Mouse (Mus musculus): ENCODE results near the gene Ankrd39. TPM values are rescaled to one million over a fixed set of nuclear protein-coding genes. Genes with fewer than 3 reads are reported as not detected.

Ankrd39 gene
- polyA plus RNA-seq, 1 experiment from 2014 or later = 22.0 TPM

DNA sequence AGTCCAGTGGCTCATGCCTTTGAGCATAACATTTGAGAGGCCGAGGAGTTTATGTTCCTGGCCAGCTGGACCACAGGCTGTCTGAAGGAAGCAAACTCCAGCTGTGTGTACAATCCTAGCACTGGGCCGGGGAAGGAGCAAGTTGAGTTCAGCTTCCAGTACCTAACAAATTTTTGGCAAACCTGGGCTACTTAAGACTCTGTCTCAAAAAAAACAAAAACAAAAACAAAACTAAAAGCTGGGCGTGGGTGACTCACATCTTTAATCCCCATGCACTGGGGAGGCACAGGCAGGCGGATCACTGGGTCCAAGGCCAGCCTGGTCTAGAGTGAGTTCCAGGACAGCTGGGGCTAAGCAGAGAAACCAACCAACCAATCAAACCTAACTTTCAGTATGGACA is 21.5 kb upstream of the Ankrd39 start:
- no peaks in the 10 kb centered on the region for H3K9me3 ChIP-seq (replicated peaks; ENCODE audit: low read length)
- no peak for TF ChIP-seq CTCF (IDR thresholded peaks at IDR 0.05; ENCODE audit: low read depth)
- H3K4me3 ChIP-seq (replicated peaks; ENCODE audit: low read depth, low read length) = no peak overlapping the region
- WGBS = 45% methylated on average over 4 of the region's 4 CpGs
- no peaks in the 10 kb centered on the region for H3K27me3 ChIP-seq (ENCODE audit: insufficient read depth, low read length)
- peak overlapping the region; percentile 66 for H3K27ac ChIP-seq
- H3K4me1 ChIP-seq (replicated peaks; ENCODE audit: insufficient read depth, low read length) = peaks cover 34% of the 10 kb centered on the region
- H3K4me2 ChIP-seq (ENCODE audit: low read length) = no peak overlapping the region
- H3K36me3 ChIP-seq (ENCODE audit: insufficient read depth, low read length) = no peaks in the 10 kb centered on the region
- ATAC-seq (replicated peaks; ENCODE audit: low FRiP score, low read depth) (no peak), DNase-seq (ENCODE audit: low spot score) (peak; percentile 63)
- no peak overlapping the region for H3K9ac ChIP-seq (ENCODE audit: low read depth, low read length)

DNA sequence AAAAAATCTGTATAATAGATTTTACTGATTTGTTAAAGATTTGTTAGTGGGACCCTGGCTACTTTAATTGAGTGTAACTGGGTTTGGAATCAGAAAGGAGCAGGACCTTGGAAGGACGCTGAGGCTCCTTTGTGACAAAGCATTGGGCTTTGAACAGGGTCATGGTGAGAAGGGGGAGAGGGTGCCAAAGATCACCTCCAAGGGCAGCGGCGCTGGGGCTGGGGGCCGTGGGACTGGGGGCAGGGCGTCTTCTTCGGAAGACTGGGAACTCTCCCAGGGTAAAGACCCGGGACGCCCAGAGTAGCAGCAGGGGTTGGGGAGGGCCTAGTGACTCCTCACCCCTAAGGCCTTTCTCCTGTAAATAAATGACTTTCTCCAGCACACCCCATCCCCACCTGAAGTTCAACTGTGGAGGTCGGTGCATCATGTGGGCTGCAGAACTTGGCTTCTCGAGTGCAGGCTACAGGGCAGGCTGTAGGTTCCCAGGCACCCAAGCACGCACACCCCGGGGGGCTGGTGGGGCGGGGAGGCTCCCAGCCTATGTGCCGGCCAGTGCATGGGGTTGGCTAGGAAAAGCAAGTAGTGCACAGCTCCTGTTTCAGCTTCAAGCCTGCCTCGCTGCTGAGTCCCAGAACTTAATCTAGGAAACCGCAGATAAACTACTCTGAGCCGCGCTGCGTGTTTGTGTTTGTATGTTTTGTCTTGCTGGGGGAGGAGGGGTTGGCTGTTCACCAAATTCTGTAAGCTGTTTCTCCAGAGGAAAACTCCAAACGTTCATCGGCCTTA is 20.8 kb upstream of the Ankrd39 start:
- H3K27ac ChIP-seq = peak overlapping the region; percentile 66
- H3K4me3 ChIP-seq (replicated peaks; ENCODE audit: low read depth, low read length) = no peak overlapping the region
- no peak for TF ChIP-seq CTCF (IDR thresholded peaks at IDR 0.05; ENCODE audit: low read depth)
- H3K4me1 ChIP-seq (replicated peaks; ENCODE audit: insufficient read depth, low read length) = peaks cover 27% of the 10 kb centered on the region
- H3K9ac ChIP-seq (ENCODE audit: low read depth, low read length) = no peak overlapping the region
- peak overlapping the region; percentile 14; the same call in 1 of the 2 replicates for H3K4me2 ChIP-seq (ENCODE audit: low read length)
- H3K36me3 ChIP-seq (ENCODE audit: insufficient read depth, low read length) = no peaks in the 10 kb centered on the region
- H3K27me3 ChIP-seq (ENCODE audit: insufficient read depth, low read length) = no peaks in the 10 kb centered on the region
- whole genome bisulfite sequencing = 16% methylated on average over 21 of the region's 21 CpGs
- H3K9me3 ChIP-seq (replicated peaks; ENCODE audit: low read length) = no peaks in the 10 kb centered on the region
- ATAC-seq (replicated peaks; ENCODE audit: low FRiP score, low read depth) (peak; percentile 63), DNase-seq (ENCODE audit: low spot score) (peak; percentile 68)

DNA sequence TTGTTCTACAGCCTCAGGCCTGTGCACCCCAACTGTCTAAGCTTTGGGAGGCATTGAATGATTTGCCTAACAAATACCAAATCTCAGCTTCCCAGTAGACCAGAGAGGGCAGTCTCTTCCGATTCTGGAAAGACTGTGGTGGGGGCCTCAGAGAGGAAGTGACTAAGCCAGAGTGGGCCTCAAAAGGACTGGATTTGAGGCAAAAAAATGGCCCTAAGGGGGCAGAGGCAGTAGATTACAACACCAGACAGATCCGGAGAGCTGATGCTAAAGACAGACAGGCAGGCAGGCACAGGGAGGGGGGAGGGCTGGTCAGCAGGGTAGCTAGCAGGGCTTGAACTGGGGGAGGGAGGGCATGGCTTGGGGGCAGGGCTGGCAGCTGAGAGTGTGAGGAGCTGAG is 19.2 kb upstream of the Ankrd39 start:
- no peak overlapping the region for H3K4me2 ChIP-seq (ENCODE audit: low read length)
- H3K36me3 ChIP-seq (ENCODE audit: insufficient read depth, low read length) = no peaks in the 10 kb centered on the region
- no peaks in the 10 kb centered on the region for H3K9me3 ChIP-seq (replicated peaks; ENCODE audit: low read length)
- no peaks in the 10 kb centered on the region for H3K27me3 ChIP-seq (ENCODE audit: insufficient read depth, low read length)
- DNase-seq (ENCODE audit: low spot score) (no peak), ATAC-seq (replicated peaks; ENCODE audit: low FRiP score, low read depth) (no peak)
- WGBS = 20% methylated on average over 2 of the region's 2 CpGs
- peaks cover 36% of the 10 kb centered on the region for H3K4me1 ChIP-seq (replicated peaks; ENCODE audit: insufficient read depth, low read length)
- no peak overlapping the region for H3K27ac ChIP-seq
- 0 out of 2 replicates have a peak, but pooled peaks have one; percentile 6 for TF ChIP-seq CTCF (IDR thresholded peaks at IDR 0.05; ENCODE audit: low read depth)
- H3K4me3 ChIP-seq (replicated peaks; ENCODE audit: low read depth, low read length) = no peak overlapping the region
- no peak overlapping the region for H3K9ac ChIP-seq (ENCODE audit: low read depth, low read length)

DNA sequence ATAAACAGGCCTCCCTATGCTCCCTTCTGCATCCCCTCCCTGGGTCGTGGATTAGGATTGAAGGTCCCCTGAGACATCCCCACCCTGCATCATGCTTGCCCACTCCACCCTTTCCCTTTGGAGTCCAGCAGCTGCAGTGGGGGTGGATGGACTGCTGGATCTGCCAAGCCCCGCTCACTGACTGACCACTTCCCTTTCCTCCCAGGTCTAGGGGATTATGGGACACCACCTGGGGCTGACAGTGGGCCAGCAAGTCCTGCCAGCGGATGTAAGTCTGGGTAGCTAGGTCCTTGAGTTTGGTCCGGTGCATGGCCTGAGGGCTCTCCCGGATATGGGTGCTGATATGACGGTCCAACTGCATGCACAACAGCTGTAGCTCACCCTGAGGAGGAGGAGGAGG is 16.9 kb upstream of the Ankrd39 start:
- Histone ChIP-seq H3K36me3 (ENCODE audit: insufficient read depth, low read length) (no peaks in the 10 kb centered on the region), H3K4me2 (ENCODE audit: low read length) (no peak overlapping the region), H3K4me1 (replicated peaks; ENCODE audit: insufficient read depth, low read length) (peaks cover 30% of the 10 kb centered on the region), H3K27me3 (ENCODE audit: insufficient read depth, low read length) (no peaks in the 10 kb centered on the region), H3K4me3 (replicated peaks; ENCODE audit: low read depth, low read length) (no peak overlapping the region), H3K9ac (ENCODE audit: low read depth, low read length) (no peak overlapping the region), H3K9me3 (replicated peaks; ENCODE audit: low read length) (no peaks in the 10 kb centered on the region), H3K27ac (no peak overlapping the region)
- ATAC-seq (replicated peaks; ENCODE audit: low FRiP score, low read depth) = no peak
- WGBS = 57% methylated on average over 6 of the region's 6 CpGs
- TF ChIP-seq CTCF (IDR thresholded peaks at IDR 0.05; ENCODE audit: low read depth) = no peak
- no peak for DNase-seq (ENCODE audit: low spot score)

DNA sequence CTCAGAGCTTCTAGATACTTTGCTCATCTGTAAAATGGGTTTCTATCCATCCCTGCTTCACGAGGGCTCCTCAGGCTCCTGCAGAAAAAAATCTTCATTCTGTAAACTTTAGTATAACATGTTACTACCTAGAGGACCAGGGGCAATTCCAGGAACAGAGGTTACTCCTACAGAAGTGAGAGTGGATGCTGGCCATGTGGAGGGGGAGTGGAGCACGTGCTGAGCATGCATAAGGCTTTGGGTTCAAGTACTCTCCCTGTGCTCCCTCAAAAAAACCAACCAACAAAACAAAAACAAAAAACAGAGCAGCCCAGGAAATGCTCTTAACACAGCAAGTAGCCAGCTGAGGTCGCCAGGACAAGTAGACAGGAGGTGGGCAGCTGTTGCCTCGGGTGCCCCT is 16.4 kb upstream of the Ankrd39 start:
- H3K9ac ChIP-seq (ENCODE audit: low read depth, low read length) = no peak overlapping the region
- no peak for TF ChIP-seq CTCF (IDR thresholded peaks at IDR 0.05; ENCODE audit: low read depth)
- H3K9me3 ChIP-seq (replicated peaks; ENCODE audit: low read length) = no peaks in the 10 kb centered on the region
- H3K4me3 ChIP-seq (replicated peaks; ENCODE audit: low read depth, low read length) = no peak overlapping the region
- no peaks in the 10 kb centered on the region for H3K36me3 ChIP-seq (ENCODE audit: insufficient read depth, low read length)
- H3K27ac ChIP-seq = 0 out of 2 replicates have a peak overlapping the region, but pooled peaks have one; percentile 42
- H3K27me3 ChIP-seq (ENCODE audit: insufficient read depth, low read length) = no peaks in the 10 kb centered on the region
- 54% methylated on average over 4 of the region's 4 CpGs for WGBS
- no peak overlapping the region for H3K4me2 ChIP-seq (ENCODE audit: low read length)
- peaks cover 33% of the 10 kb centered on the region for H3K4me1 ChIP-seq (replicated peaks; ENCODE audit: insufficient read depth, low read length)
- no peak for DNase-seq (ENCODE audit: low spot score)
- ATAC-seq (replicated peaks; ENCODE audit: low FRiP score, low read depth) = no peak

DNA sequence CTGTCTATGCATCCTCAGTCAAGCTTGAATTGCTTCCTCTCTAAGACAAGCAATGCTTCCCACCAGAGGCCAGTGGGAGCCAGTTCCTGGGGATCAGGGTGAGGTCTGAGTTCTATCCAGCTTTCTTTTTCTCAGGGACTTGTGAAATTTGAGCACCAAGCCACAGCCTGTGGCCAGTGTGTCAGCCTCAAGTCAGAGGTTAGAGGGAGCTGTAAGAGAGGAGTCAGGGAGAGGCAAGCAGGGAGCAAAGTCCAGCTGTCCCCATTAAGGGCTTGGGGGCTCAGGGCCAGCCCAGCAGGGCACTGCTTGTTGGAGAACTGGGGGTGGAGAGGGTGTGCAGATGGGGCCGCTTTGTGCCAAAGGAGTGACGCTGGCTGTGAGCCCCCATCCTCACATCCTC is 16.0 kb upstream of the Ankrd39 start:
- H3K9ac ChIP-seq (ENCODE audit: low read depth, low read length) = no peak overlapping the region

More for the DNA sequence above, 16.0 kb upstream of the Ankrd39 start:
- DNase-seq (ENCODE audit: low spot score) = peak; percentile 64
- 0 out of 2 replicates have a peak, but pooled peaks have one; percentile 2 for ATAC-seq (replicated peaks; ENCODE audit: low FRiP score, low read depth)
- Histone ChIP-seq H3K27ac (peak overlapping the region; percentile 42; the same call in 1 of the 2 replicates), H3K27me3 (ENCODE audit: insufficient read depth, low read length) (no peaks in the 10 kb centered on the region), H3K4me3 (replicated peaks; ENCODE audit: low read depth, low read length) (no peak overlapping the region), H3K4me1 (replicated peaks; ENCODE audit: insufficient read depth, low read length) (peaks cover 35% of the 10 kb centered on the region), H3K4me2 (ENCODE audit: low read length) (no peak overlapping the region), H3K36me3 (ENCODE audit: insufficient read depth, low read length) (no peaks in the 10 kb centered on the region), H3K9me3 (replicated peaks; ENCODE audit: low read length) (no peaks in the 10 kb centered on the region)
- WGBS = 42% methylated on average over 2 of the region's 2 CpGs
- no peak for TF ChIP-seq CTCF (IDR thresholded peaks at IDR 0.05; ENCODE audit: low read depth)
